Mouse (Mus musculus) urinary bladder, postnatal 10 days (tissue): ENCODE data around the gene AU018091.
"Not testable (repeated sequence)": the region's sequence is repeated elsewhere in the genome, so short reads cannot be mapped to it uniquely, and the experiment has no call there.

Experiments
- DNase-seq: peaks from one replicate; pipeline ENCODE4 v3.0.0; 2022; ENCODE audit warnings: low spot score

The AU018091 gene

GRCm38 (mm10) chr7:3166270-3166669, 2.7 kb downstream of the AU018091 start:
- no peak for DNase-seq

GRCm38 (mm10) chr7:3164991-3165390, 4.0 kb downstream of the AU018091 start:
- DNase-seq, result no peak

GRCm38 (mm10) chr7:3164381-3164780, 4.6 kb downstream of the AU018091 start:
- DNase-seq, result no peak

DNA sequence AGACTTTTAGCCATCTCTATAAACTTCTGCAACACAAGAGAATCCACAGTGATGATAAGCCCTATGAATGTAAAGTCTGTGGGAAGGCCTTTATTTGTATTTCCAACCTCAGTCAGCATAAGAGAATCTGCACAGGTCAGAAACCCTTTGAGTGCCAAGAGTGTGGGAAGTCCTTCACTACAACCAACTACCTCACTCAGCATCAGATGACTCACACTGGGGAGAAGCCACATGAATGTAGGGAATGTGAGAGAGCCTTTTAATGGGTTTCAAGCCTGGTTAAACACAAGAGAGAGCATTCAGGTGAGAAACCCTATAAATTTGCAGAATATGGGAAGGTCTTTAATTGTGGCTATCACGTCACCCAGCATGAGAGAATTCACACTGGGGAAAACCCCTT, 18.6 kb downstream of the AU018091 start:
- DNase-seq, result no peak

DNA sequence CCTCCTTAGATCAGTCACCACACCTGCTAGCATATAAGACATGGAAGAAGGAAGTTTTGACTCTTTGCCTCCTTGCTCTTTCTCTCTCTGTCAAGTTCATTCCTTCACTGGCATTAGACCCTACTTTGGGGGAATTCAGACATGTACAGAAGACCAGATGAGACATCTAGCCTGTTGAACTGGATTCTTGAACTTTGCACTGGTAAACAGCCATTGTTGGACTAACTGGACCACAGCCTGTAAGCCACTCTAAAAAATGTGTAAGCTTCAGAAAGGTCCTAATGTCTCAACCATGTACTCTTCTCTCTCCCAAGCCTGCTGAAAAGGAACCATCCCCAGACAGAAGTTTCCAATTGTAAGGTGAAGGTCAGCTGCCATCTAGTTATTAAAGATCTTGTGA, 22.9 kb downstream of the AU018091 start:
- no peak for DNase-seq

- DNase-seq, result no peak
Measured at GRCm38 (mm10) chr7:3143329-3143728, 25.7 kb downstream of the AU018091 start.

DNA sequence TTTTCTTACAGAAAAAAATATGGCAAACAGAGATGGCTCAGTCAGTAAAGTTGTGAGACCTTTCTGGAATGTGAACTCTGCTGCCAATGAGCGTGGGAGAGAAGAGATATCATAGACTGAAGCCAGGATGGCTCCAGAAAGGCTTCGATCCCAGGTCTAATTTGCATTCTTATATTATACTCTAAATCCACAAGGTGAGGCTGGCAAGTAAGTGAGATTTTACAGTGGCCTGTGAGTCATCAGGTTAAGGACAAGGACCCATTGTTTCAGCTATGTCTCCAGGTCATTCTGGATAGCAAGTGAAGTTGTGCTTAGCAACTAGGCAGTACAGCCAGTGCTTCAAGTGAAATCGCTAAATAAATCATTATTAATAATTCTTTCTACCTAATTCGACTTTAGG, 33.4 kb downstream of the AU018091 start:
- DNase-seq, result no peak

- no peak for DNase-seq
Measured at GRCm38 (mm10) chr7:3134654-3135053, 34.3 kb downstream of the AU018091 start.

- DNase-seq, result no peak
Measured at GRCm38 (mm10) chr7:3130342-3130741, 38.7 kb downstream of the AU018091 start.

DNA sequence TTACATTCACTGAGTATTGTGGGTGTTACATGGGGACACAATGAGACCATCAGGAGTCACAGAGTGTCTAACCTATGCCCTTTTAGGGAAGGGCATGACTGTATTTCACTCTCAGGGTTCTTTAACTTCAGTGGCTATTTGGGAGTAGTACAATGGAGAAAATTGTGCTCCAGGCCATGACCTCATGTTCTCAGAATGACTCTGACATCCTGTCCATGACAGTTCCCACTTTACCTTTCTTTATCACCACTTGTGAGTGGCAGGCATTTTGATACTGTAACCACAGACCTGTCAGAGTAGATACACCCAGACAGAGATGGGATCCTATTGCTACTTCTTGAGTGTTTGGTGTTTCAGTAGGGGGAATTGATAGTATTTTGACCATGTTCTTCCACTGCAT, 40.4 kb downstream of the AU018091 start:
- DNase-seq, result not testable (repeated sequence)

GRCm38 (mm10) chr7:3111193-3111592, 57.8 kb downstream of the AU018091 start:
- DNase-seq, result not testable (repeated sequence)

DNA sequence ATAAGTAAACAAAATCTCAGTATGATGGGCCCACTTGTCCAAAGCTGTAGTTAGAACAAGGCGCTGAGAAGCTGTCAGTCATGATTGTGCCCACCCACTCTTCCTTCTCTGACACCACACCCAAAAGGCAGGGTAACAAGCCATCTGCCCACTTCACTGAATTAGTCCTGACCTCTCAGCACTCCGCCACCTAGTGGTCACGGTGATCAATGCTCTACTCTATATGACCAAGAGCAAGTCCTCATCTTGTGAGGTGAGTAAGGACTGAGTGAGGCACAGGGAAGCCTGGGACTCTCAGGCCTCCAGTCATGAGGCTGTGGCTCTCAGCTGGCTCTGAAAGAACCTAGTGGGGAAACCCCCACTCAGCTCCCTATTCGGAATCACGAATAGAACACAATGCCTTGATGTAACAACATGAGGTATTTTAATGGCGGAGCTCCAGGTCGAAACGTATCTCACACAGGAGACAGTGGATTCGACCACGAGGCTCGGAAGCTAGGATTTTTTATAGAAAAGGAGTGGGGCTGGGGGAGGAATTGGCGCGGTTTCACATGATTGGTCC, 62.4 kb downstream of the AU018091 start:
- DNase-seq, result not testable (repeated sequence)
